Mouse (Mus musculus): Measurements from ENCODE around the gene Cacna2d1. TPM values are rescaled to one million over a fixed set of nuclear protein-coding genes. Genes with fewer than 3 reads are reported as not detected.

Gene Cacna2d1
- polyA plus RNA-seq, 1 experiment from 2014 or later, result 25.4 TPM

DNA sequence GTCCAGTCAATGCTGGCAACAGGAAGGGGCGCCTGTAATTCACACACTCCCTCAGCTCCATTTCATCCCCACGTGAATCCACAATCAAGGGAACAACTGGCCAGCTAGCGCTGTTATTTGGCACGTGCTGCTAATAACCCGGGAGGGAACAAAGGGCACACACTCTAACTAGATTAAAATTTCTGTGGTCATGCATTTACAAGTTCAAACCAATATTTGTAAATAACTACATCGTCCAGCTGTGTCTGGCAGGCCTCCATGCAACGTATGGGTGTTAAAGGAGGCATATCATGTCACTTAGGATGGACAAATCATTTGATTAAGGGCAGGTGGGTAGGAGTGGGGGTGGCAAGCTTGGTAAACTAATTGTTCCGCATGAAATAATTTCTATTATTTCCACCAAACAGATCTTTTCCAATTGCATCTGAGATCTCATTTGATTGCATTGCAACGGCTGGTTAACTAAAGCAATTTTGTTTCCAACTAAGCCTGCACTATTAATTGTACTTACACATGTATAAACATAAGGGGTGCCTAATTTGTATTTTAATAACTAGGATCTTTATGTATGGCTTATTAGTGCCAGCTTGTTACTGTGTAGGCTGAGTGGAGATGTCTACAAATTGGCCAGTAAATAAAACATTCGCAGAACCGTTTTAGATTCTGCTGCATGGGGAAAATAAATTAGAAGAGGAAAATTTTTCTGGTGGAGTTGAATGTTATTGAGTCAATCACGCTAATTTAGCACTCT, 231.8 kb downstream of the Cacna2d1 start:
- Histone ChIP-seq H3K36me3 (peaks cover 3% of the 10 kb centered on the region), H3K9me3 (replicated peaks) (no peaks in the 10 kb centered on the region), H3K4me2 (no peak overlapping the region), H3K27ac (ENCODE audit: poor library complexity, severe bottlenecking) (no peak overlapping the region), H3K9ac (no peak overlapping the region), H3K4me1 (replicated peaks) (no peaks in the 10 kb centered on the region), H3K27me3 (replicated peaks) (no peaks in the 10 kb centered on the region), H3K4me3 (no peak overlapping the region)
- no peak for ATAC-seq (ENCODE audit: insufficient number of reproducible peaks, low FRiP score)
- 79% methylated on average over 12 of the region's 12 CpGs for WGBS

DNA sequence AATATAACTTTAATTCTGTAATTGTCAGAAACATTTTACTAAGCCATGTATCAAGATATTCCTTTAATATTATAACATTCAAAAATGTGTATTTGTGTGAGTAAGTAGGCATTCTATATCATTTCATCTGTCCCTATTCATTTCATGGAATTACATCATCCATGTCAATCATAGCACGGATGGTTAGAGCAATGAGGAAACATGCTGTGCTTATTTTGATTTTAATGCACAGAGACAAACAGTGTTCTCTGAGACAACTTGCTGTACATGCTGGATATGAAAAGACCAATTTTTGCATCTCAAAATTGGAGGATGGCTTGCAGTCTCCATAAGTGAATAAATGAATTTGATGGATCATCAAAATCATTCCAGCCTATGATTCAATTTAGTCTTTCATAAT, 232.4 kb downstream of the Cacna2d1 start:
- Histone ChIP-seq H3K4me2 (no peak overlapping the region), H3K27me3 (replicated peaks) (no peaks in the 10 kb centered on the region), H3K9ac (no peak overlapping the region), H3K4me1 (replicated peaks) (no peaks in the 10 kb centered on the region), H3K27ac (ENCODE audit: poor library complexity, severe bottlenecking) (no peak overlapping the region), H3K4me3 (no peak overlapping the region), H3K36me3 (peaks cover 3% of the 10 kb centered on the region), H3K9me3 (replicated peaks) (no peaks in the 10 kb centered on the region)
- WGBS, result 87% methylated on average over 1 of the region's 1 CpGs
- ATAC-seq (ENCODE audit: insufficient number of reproducible peaks, low FRiP score), result no peak

DNA sequence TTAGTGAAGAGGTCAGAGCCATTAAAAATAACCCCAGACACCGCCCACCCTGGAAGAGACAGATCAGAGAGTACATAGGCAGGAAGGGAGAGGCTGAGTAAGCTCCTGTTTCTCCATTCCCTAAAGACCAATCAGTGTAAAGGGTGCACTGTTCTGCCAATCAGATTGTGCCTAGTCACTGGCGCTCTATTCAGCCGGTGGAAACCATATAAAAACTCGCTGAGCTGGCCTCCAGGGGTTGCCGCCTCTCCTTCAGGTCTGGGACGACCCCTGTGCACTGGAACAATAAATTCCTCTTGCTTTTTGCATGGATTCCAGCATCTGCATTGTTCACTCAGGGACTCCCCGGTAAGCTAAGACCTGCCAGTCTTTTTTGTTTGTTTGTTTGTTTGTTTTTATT, 246.6 kb downstream of the Cacna2d1 start:
- Histone ChIP-seq H3K4me1 (replicated peaks) (peaks cover 9% of the 10 kb centered on the region), H3K9me3 (replicated peaks) (0 out of 2 replicates have a peak, but pooled peaks cover 3% of the 10 kb centered on the region), H3K27ac (ENCODE audit: poor library complexity, severe bottlenecking) (no peak overlapping the region), H3K27me3 (replicated peaks) (no peaks in the 10 kb centered on the region), H3K36me3 (no peaks in the 10 kb centered on the region), H3K4me3 (no peak overlapping the region), H3K9ac (no peak overlapping the region), H3K4me2 (no peak overlapping the region)
- ATAC-seq (ENCODE audit: insufficient number of reproducible peaks, low FRiP score), result no peak
- 87% methylated on average over 7 of the region's 7 CpGs for WGBS

DNA sequence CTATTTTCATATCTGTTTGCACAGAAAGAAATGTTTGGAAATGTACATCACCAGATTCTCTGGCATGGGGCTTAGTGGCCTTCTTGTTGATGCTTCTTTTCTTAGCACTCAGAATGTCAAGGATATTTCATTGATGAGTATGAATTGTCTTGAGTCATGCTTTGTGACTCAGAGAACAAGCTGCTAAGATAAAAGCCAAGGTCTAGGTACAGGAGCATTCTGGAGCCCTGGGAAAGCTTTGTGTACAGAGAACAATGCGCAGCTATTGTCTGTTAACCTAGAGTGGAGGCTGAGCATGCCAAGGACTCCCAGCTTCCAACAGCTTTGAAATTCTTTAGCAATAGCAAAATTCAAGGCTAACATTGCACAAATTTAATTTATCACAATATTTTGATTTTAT, 249.6 kb downstream of the Cacna2d1 start:
- 82% methylated on average over 1 of the region's 1 CpGs for WGBS
- no peak overlapping the region for H3K9ac ChIP-seq
- H3K27ac ChIP-seq (ENCODE audit: poor library complexity, severe bottlenecking), result no peak overlapping the region
- ATAC-seq (ENCODE audit: insufficient number of reproducible peaks, low FRiP score), result no peak
- H3K4me1 ChIP-seq (replicated peaks), result peaks cover 14% of the 10 kb centered on the region
- H3K27me3 ChIP-seq (replicated peaks), result no peaks in the 10 kb centered on the region
- H3K4me3 ChIP-seq, result no peak overlapping the region
- H3K36me3 ChIP-seq, result no peaks in the 10 kb centered on the region
- H3K4me2 ChIP-seq, result no peak overlapping the region
- 0 out of 2 replicates have a peak, but pooled peaks cover 3% of the 10 kb centered on the region for H3K9me3 ChIP-seq (replicated peaks)

DNA sequence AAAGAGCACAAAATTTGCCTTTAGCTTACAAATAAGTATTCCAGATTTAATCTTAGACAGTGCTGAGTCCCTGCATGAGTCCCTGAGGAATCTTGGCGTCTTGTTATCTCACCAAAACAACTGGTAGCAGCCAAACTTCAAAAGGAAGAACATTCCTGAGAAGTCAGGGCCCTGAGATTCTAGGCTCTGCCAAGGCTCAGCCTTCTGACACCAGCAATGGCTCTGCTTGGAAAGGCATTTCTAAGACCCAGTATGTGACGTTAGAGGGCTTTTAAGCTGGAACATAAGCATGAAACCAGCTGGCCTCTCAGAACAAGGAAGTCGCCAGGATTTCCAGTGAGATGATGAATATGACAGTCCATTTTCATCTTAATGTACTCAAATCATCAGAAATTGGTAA, 253.4 kb downstream of the Cacna2d1 start:
- Histone ChIP-seq H3K4me1 (replicated peaks) (peaks cover 8% of the 10 kb centered on the region), H3K27ac (ENCODE audit: poor library complexity, severe bottlenecking) (no peak overlapping the region), H3K36me3 (no peaks in the 10 kb centered on the region), H3K27me3 (replicated peaks) (no peaks in the 10 kb centered on the region), H3K4me3 (no peak overlapping the region), H3K9ac (no peak overlapping the region), H3K4me2 (no peak overlapping the region), H3K9me3 (replicated peaks) (no peaks in the 10 kb centered on the region)
- WGBS, result 11% methylated on average over 3 of the region's 3 CpGs
- no peak for ATAC-seq (ENCODE audit: insufficient number of reproducible peaks, low FRiP score)

DNA sequence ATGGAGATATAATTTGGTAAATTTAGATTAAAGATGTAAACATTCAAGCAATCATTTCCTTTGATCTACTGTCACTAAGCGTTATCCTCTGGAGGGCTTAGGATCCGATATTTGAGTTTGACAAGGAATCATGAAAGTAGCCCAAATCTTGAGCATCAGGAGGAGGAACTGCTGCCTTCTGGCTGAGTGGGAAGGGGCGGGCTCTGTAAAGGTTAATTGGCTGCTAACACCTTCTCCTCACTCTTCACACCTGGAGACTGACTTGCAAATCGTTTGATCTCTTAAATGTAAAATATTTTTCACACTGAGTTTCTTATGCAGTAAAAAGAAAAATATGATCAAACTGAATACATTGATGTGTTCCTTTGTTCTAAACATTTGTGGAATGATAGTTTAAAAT, 255.4 kb downstream of the Cacna2d1 start:
- Histone ChIP-seq H3K9ac (no peak overlapping the region), H3K36me3 (no peaks in the 10 kb centered on the region), H3K4me3 (no peak overlapping the region), H3K9me3 (replicated peaks) (no peaks in the 10 kb centered on the region), H3K4me1 (replicated peaks) (peaks cover 5% of the 10 kb centered on the region; the same call in 1 of the 2 replicates), H3K27me3 (replicated peaks) (no peaks in the 10 kb centered on the region), H3K4me2 (no peak overlapping the region), H3K27ac (ENCODE audit: poor library complexity, severe bottlenecking) (no peak overlapping the region)
- ATAC-seq (ENCODE audit: insufficient number of reproducible peaks, low FRiP score), result no peak
- WGBS, result 49% methylated on average over 4 of the region's 4 CpGs

DNA sequence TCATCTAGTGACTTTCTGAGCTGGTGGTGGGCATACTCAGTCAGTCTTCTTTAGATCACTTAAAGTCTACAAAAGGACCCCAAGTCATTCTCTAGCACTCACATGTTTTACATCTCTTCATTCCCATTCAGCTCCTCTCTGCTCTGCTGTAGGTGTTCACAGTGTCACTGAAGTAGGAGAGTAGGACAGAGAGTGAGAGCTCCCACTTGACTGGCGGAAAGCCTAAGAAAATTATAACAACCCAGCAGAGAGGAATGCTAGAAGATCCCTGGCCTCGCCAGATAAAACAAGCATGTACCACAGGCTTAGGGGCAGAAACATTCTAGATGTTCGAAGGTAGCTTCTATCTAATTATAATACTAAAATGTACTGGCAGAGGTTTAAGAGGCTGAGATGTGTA, 256.7 kb downstream of the Cacna2d1 start:
- no peak overlapping the region for H3K4me2 ChIP-seq
- 78% methylated on average over 3 of the region's 3 CpGs for WGBS

DNA sequence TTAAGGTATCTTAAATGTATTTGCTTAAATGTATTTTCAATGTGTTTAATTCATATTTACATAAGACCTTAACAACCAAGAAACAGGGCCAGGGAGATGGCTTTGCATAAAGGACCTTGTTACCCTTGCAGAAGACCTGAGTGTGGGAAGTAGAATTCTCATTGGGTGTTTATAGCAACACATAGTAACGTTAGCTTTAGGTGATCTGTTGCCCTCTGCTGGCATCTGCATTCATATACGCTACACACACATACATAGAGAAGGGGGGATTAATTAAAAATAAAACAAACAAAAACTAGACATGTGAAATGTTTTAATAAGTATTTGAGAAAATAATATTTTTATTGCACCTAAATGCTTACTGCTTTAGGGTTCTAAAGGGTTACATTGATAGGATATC, 265.3 kb downstream of the Cacna2d1 start:
- Histone ChIP-seq H3K9me3 (replicated peaks) (no peaks in the 10 kb centered on the region), H3K27me3 (replicated peaks) (no peaks in the 10 kb centered on the region), H3K27ac (ENCODE audit: poor library complexity, severe bottlenecking) (no peak overlapping the region), H3K9ac (no peak overlapping the region), H3K4me3 (no peak overlapping the region), H3K4me2 (no peak overlapping the region), H3K36me3 (peaks cover 4% of the 10 kb centered on the region; the same call in 1 of the 2 replicates), H3K4me1 (replicated peaks) (no peaks in the 10 kb centered on the region)
- ATAC-seq (ENCODE audit: insufficient number of reproducible peaks, low FRiP score), result no peak
- 44% methylated on average over 2 of the region's 2 CpGs for WGBS

More for the DNA sequence above, 256.7 kb downstream of the Cacna2d1 start:
- no peak for ATAC-seq (ENCODE audit: insufficient number of reproducible peaks, low FRiP score)
- H3K27ac ChIP-seq (ENCODE audit: poor library complexity, severe bottlenecking), result no peak overlapping the region
- no peak overlapping the region for H3K9ac ChIP-seq
- peaks cover 5% of the 10 kb centered on the region; the same call in 1 of the 2 replicates for H3K4me1 ChIP-seq (replicated peaks)
- H3K36me3 ChIP-seq, result peaks cover under 1% of the 10 kb centered on the region; the same call in 1 of the 2 replicates
- no peak overlapping the region for H3K4me3 ChIP-seq
- H3K9me3 ChIP-seq (replicated peaks), result no peaks in the 10 kb centered on the region
- no peaks in the 10 kb centered on the region for H3K27me3 ChIP-seq (replicated peaks)

DNA sequence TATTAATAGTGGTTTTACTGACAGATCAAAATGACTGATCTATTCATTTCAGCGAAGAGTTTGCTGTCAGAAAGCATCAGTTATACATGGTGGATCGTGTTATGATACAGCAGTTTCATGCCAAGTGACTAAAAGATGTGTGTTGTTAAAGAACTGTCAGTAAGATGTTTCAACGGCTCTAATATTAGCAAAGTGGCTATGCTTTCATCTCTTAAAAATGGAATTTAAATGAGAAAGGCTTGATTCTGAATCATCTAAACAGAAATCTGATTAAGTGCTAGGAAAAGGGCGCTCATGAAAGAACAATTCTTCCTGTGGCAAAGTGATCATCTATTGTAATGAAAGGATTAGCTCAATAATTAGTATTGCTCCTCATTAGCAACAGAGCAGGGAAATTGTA, 287.5 kb downstream of the Cacna2d1 start:
- WGBS, result 78% methylated on average over 4 of the region's 4 CpGs
- no peak overlapping the region for H3K4me3 ChIP-seq

DNA sequence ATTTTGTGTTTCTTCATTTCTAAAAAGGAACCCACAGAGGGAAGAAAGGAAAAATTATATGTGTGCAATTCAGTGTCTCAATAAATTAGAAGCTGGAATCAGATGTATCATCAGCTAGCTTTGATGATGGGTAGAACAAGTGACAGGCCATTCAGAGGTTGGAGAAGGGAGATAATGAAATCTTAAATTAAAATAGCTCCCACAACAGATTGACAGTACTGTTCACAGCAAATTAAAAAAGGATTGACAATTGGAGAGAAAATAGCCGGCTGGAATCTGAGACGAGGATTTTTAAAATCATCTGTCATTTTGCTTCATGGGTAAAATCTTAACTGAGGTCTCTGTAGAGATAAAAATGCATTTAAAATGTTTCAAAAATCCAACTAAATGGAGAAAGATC, 290.9 kb downstream of the Cacna2d1 start:
- H3K4me2 ChIP-seq, result no peak overlapping the region
- no peak for ATAC-seq (ENCODE audit: insufficient number of reproducible peaks, low FRiP score)
- no peak overlapping the region for H3K27ac ChIP-seq (ENCODE audit: poor library complexity, severe bottlenecking)
- no peak overlapping the region for H3K4me3 ChIP-seq
- peaks cover 4% of the 10 kb centered on the region; the same call in 1 of the 2 replicates for H3K4me1 ChIP-seq (replicated peaks)
- no peaks in the 10 kb centered on the region for H3K36me3 ChIP-seq
- no peak overlapping the region for H3K9ac ChIP-seq
- 67% methylated on average over 2 of the region's 2 CpGs for WGBS
- H3K27me3 ChIP-seq (replicated peaks), result no peaks in the 10 kb centered on the region
- H3K9me3 ChIP-seq (replicated peaks), result no peaks in the 10 kb centered on the region

More for the DNA sequence above, 287.5 kb downstream of the Cacna2d1 start:
- H3K9me3 ChIP-seq (replicated peaks), result no peaks in the 10 kb centered on the region
- no peak overlapping the region for H3K9ac ChIP-seq
- no peaks in the 10 kb centered on the region for H3K36me3 ChIP-seq
- no peak for ATAC-seq (ENCODE audit: insufficient number of reproducible peaks, low FRiP score)
- no peak overlapping the region for H3K4me2 ChIP-seq
- no peaks in the 10 kb centered on the region for H3K27me3 ChIP-seq (replicated peaks)
- H3K4me1 ChIP-seq (replicated peaks), result peaks cover 4% of the 10 kb centered on the region; the same call in 1 of the 2 replicates
- H3K27ac ChIP-seq (ENCODE audit: poor library complexity, severe bottlenecking), result no peak overlapping the region

DNA sequence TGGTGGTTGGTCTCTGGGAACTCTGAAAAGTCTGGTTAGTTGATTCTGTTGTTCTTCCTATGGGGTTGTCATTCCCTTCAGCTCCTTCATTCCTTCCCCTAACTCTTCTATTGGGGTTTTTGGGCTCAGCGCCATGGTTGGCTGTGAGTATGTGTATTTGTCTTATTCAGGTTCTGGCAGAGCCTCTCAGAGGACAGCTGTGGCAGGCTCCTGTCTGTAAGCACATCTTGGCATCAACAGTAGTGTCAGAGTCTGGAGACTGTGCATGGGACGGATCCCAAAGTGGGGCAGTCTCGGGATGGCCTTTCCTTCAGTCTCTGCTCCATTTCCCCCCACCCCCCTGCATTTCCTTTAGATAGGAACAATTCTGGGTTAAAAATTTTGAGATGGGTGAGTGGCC, 294.9 kb downstream of the Cacna2d1 start:
- Histone ChIP-seq H3K9ac (no peak overlapping the region), H3K27ac (ENCODE audit: poor library complexity, severe bottlenecking) (no peak overlapping the region), H3K4me1 (replicated peaks) (no peaks in the 10 kb centered on the region), H3K36me3 (no peaks in the 10 kb centered on the region), H3K9me3 (replicated peaks) (no peaks in the 10 kb centered on the region), H3K27me3 (replicated peaks) (no peaks in the 10 kb centered on the region), H3K4me3 (no peak overlapping the region), H3K4me2 (no peak overlapping the region)
- WGBS, result 78% methylated on average over 3 of the region's 3 CpGs
- no peak for ATAC-seq (ENCODE audit: insufficient number of reproducible peaks, low FRiP score)

DNA sequence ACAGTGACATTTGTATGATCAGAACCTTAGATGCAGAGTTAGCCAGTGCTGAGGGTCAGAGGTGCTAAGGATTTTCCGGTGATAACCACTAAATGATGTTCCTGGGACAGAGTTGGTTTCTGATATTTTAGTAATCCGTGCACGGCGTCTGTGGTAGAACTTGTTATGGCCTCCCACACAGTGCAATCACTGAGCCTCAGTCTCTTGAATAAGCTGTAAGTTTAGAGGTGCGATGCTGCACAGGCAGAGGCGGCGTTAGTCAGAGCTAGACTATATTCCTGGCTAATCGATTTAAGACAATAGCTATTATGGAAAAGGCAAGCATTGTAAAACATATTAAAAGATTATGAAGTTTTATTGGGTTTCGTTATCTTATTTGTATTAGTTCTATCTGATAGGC, 297.0 kb downstream of the Cacna2d1 start:
- no peak overlapping the region for H3K4me2 ChIP-seq
- H3K36me3 ChIP-seq, result no peaks in the 10 kb centered on the region
- H3K27ac ChIP-seq (ENCODE audit: poor library complexity, severe bottlenecking), result no peak overlapping the region
- no peaks in the 10 kb centered on the region for H3K9me3 ChIP-seq (replicated peaks)
- no peaks in the 10 kb centered on the region for H3K4me1 ChIP-seq (replicated peaks)
- H3K4me3 ChIP-seq, result no peak overlapping the region
- no peaks in the 10 kb centered on the region for H3K27me3 ChIP-seq (replicated peaks)
- no peak for ATAC-seq (ENCODE audit: insufficient number of reproducible peaks, low FRiP score)
- WGBS, result 88% methylated on average over 9 of the region's 9 CpGs
- no peak overlapping the region for H3K9ac ChIP-seq
